Mouse (Mus musculus) stomach, embryonic 16.5 days (tissue): Measurements from ENCODE around the gene 2310039H08Rik. TPM values are rescaled to one million over a fixed set of nuclear protein-coding genes. Genes with fewer than 3 reads are reported as not detected.

Experiments
- ATAC-seq: fragments of 200-750 bp; cut with Nextera tagmentation; 2 replicates; pipeline ENCODE4 v1.8.0; 2017; ENCODE audit warnings: moderate number of reproducible peaks, moderate TSS enrichment; ENCODE audit not compliant: insufficient read depth, low FRiP score
- H3K27ac ChIP-seq: fragments of 300-500 bp; sonication (generic); 2 replicates; pipeline ENCODE4 v1.5.1; 2014; ENCODE audit warnings: low read length
- H3K27me3 ChIP-seq: fragments of 300-500 bp; sonication (generic); 2 replicates; pipeline ENCODE4 v1.6.1; 2014; ENCODE audit warnings: low read length, control low read depth, mixed read lengths; ENCODE audit not compliant: control insufficient read depth, insufficient read depth
- H3K36me3 ChIP-seq: fragments of 300-500 bp; sonication (generic); 2 replicates; pipeline ENCODE4 v1.6.1; 2014; ENCODE audit warnings: low read length; ENCODE audit not compliant: control insufficient read depth, insufficient read depth
- H3K4me1 ChIP-seq: fragments of 300-500 bp; sonication (generic); 2 replicates; pipeline ENCODE4 v1.6.1; 2014; ENCODE audit warnings: low read length, control low read depth, mixed read lengths; ENCODE audit not compliant: control insufficient read depth, insufficient read depth
- H3K4me2 ChIP-seq: fragments of 300-500 bp; sonication (generic); 2 replicates; pipeline ENCODE4 v1.6.1; 2014; ENCODE audit warnings: low read depth, low read length, mixed read lengths
- H3K4me3 ChIP-seq: fragments of 300-500 bp; sonication (generic); replicated peaks from 2 replicates; pipeline ENCODE4 v1.5.1; 2014; ENCODE audit warnings: mild to moderate bottlenecking, low read length
- H3K9ac ChIP-seq: fragments of 300-500 bp; sonication (generic); 2 replicates; pipeline ENCODE4 v1.6.1; 2014; ENCODE audit warnings: low read length
- H3K9me3 ChIP-seq: fragments of 300-500 bp; sonication (generic); replicated peaks from 2 replicates; pipeline ENCODE4 v1.6.1; 2016; ENCODE audit warnings: low read length, control low read depth; ENCODE audit not compliant: control insufficient read depth
- whole genome bisulfite sequencing: fragments of 180-500 bp; shearing (Covaris S2); extraction: QIAGEN DNeasy Blood & Tissue Kit; methylation state at CpG from one replicate; pipeline ENCODE4 v1.1.7; 2014; 5-methylcytosine and 5-hydroxymethylcytosine counted together
- polyA plus RNA-seq: library from polyadenylated mRNA; unstranded; fragments of >200 nt; fragmentation: Nextera tagmentation; extraction: Ambion mirVana; gene quantifications from 2 replicates; pipeline ENCODE4 v1.2.1, GENCODE M21; 2015

2310039H08Rik gene
- 76.2 and 83.8 TPM in 2 replicates for polyA plus RNA-seq

DNA sequence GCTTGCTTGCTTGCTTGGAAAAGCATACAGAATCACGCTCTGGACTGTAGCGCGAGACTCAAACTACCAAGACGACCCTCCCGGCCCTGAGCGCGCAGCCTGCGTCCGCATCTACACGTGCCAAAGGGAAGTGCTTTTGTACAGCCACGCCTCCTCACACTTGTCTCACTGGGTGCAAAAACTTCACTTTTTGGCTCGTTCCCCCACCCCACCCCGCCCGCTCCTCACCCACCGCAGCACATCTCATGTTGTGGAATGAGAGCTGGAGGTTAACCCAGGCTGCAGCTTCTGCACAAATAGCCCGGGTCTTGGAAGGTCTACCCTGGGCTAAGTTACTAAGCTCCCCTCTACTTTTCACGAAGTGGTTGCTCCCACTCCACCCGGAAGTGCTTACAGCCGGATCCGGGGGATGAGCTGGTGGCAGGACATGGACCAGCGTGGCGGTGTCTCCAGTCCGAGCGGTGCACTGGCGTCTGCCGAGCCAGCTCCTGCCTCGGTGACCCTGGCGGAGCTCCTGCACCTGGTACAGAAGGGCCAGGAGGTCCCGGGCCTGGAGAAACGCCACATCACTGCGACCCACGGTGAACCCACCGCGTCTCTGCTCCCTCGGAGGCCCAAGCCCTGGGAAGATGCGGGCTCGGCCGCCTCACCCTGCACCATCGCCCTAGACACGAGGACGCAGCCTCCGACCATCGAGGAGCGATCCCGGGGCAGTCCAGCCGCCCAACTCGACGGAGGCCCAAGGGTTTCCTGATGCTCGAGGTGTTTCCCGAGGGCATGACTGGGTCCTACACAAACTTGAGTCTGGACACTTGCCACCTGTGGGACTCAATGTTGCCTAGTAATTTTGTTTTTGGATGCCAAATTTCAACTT, at the start of gene 2310039H08Rik:
Gene 2310039H08Rik, plus strand, starts transcription at position 232 of the 874 bp plus-strand sequence.
- Histone ChIP-seq H3K27ac (peak within 1 kb of the TSS; percentile 93), H3K4me1 (peaks cover 16% of the 10 kb centered on the region), H3K4me2 (peak within 1 kb of the TSS; percentile 79), H3K36me3 (peaks cover 19% of the 10 kb centered on the region; the same call in 1 of the 2 replicates), H3K27me3 (no peaks in the 10 kb centered on the region), H3K4me3 (peak within 1 kb of the TSS; percentile 92), H3K9ac (peak within 1 kb of the TSS; percentile 88), H3K9me3 (no peaks in the 10 kb centered on the region)
- WGBS: under 1% methylated on average over 50 of the region's 50 CpGs
- ATAC-seq: peak; percentile 89

- 76% methylated on average over 20 of the region's 20 CpGs for WGBS
- ATAC-seq: no peak
- Histone ChIP-seq H3K4me2 (no peak overlapping the region), H3K4me1 (no peaks in the 10 kb centered on the region), H3K36me3 (peaks cover 4% of the 10 kb centered on the region; the same call in 1 of the 2 replicates), H3K9ac (no peak overlapping the region), H3K27me3 (no peaks in the 10 kb centered on the region), H3K4me3 (no peak overlapping the region), H3K27ac (no peak overlapping the region), H3K9me3 (no peaks in the 10 kb centered on the region)
Observed at GRCm38 (mm10) chr17:46724477-46725084, 47.9 kb upstream of the 2310039H08Rik start.

DNA sequence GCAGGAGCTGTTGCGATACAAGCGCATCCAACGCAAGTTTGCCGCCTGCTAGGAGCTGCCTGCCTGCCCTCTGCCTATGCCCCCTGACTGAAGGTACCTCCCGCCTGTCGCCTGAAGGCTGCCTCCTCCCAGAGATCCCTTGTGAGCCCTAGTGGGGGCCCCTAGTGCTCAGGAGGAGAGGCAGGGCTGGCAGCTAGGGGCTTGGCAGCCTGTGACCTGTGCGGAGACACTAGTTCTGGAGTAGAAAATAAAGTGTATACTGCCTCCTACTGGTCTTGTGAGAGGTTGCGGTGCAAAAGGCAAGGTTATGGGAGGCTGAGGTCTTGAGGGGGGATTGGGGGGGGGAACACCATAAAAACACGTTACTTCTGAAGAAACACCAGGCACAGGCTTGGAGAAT, 47.2 kb upstream of the 2310039H08Rik start:
- Histone ChIP-seq H3K4me1 (no peaks in the 10 kb centered on the region), H3K9me3 (no peaks in the 10 kb centered on the region), H3K36me3 (peaks cover 4% of the 10 kb centered on the region; the same call in 1 of the 2 replicates), H3K4me3 (no peak overlapping the region), H3K27me3 (no peaks in the 10 kb centered on the region), H3K4me2 (no peak overlapping the region), H3K27ac (no peak overlapping the region), H3K9ac (peak overlapping the region; percentile 14; the same call in 1 of the 2 replicates)
- ATAC-seq: 0 out of 2 replicates have a peak, but pooled peaks have one; percentile 9
- 57% methylated on average over 9 of the region's 9 CpGs for WGBS

DNA sequence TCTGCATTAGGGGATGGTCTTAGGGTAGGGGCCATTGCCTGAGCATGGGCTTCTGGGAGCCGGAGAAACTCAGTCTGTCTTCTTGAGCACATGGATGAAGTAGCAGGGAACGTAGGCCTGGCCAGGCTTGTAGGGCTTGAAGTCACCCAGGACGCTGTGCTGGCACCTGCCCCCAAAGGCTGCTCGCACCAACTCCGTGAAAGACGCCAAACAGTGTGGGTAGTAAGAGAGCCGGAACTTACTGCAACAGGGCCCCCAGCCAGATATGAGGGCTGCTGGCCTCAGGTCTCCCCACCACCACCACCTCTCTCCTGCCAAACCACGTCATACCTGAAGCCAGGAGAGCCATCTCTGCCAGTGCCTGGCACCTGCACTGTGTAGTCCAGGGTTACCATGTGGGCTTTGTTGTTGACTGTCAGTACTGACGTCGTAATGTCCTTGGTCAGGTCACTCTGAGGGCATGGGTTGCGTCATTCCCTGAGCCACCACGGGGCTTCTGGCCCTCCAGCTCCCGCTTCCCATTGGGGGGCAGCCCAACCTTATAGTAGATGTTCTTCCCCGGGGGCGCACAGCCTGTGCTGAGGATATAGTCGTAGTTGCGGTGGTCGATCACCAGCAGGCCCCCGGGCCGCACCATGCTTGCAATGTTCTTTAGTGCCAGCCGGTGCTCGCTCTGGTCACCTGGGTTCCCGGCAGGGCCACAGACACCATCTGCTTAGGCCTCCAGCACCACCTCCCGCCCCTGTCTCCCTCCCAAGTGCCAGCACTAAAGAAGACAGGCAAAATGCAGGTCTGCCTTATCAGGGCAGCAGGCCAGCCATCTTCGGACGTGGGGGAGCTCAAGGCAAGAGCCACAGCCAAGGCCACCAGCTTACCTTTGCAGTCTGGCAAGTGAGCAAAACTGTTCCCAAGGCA, 46.4 kb upstream of the 2310039H08Rik start:
- WGBS: 91% methylated on average over 26 of the region's 26 CpGs
- peaks cover 4% of the 10 kb centered on the region; the same call in 1 of the 2 replicates for H3K36me3 ChIP-seq
- no peaks in the 10 kb centered on the region for H3K27me3 ChIP-seq
- H3K4me3 ChIP-seq: no peak overlapping the region
- H3K9ac ChIP-seq: no peak overlapping the region
- H3K9me3 ChIP-seq: no peaks in the 10 kb centered on the region
- no peak overlapping the region for H3K27ac ChIP-seq
- no peak overlapping the region for H3K4me2 ChIP-seq
- ATAC-seq: no peak
- no peaks in the 10 kb centered on the region for H3K4me1 ChIP-seq

GRCm38 (mm10) chr17:46727271-46727670, 45.2 kb upstream of the 2310039H08Rik start:
- H3K9ac ChIP-seq: no peak overlapping the region
- H3K27ac ChIP-seq: no peak overlapping the region
- H3K4me1 ChIP-seq: no peaks in the 10 kb centered on the region
- WGBS: 87% methylated on average over 11 of the region's 11 CpGs
- H3K27me3 ChIP-seq: no peaks in the 10 kb centered on the region
- H3K4me3 ChIP-seq: no peak overlapping the region
- ATAC-seq: no peak
- H3K9me3 ChIP-seq: no peaks in the 10 kb centered on the region
- H3K4me2 ChIP-seq: no peak overlapping the region
- H3K36me3 ChIP-seq: peaks cover 2% of the 10 kb centered on the region; the same call in 1 of the 2 replicates

DNA sequence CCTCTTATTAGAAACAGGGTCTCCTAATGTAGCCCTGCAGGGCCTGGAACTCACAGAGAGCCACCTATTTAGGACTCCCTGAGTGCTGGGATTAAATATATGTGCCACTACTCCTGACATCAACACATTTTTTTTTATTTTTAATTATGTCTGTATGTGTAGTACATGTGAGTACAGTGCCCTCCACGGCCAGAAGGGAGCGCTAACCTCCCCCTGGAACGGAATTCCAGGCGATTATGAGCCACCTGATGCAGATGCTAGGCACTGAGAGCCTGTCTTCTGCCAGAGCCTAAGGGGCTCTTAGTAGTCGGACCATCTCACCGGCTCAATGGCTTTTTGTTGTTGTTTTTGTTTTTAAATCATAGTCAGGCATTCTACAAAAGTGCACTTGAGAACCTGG, 44.4 kb upstream of the 2310039H08Rik start:
- Histone ChIP-seq H3K9ac (no peak overlapping the region), H3K4me2 (no peak overlapping the region), H3K27me3 (no peaks in the 10 kb centered on the region), H3K9me3 (no peaks in the 10 kb centered on the region), H3K4me1 (no peaks in the 10 kb centered on the region), H3K27ac (no peak overlapping the region), H3K4me3 (no peak overlapping the region), H3K36me3 (no peaks in the 10 kb centered on the region; the same call in 1 of the 2 replicates)
- no peak for ATAC-seq
- 37% methylated on average over 6 of the region's 6 CpGs for WGBS

- H3K4me3 ChIP-seq: peak overlapping the region; percentile 29
- no peaks in the 10 kb centered on the region for H3K9me3 ChIP-seq
- peak overlapping the region; percentile 20; the same call in 1 of the 2 replicates for H3K9ac ChIP-seq
- no peaks in the 10 kb centered on the region for H3K4me1 ChIP-seq
- peak overlapping the region; percentile 52 for H3K4me2 ChIP-seq
- H3K36me3 ChIP-seq: no peaks in the 10 kb centered on the region; the same call in 1 of the 2 replicates
- WGBS: 45% methylated on average over 11 of the region's 11 CpGs
- no peaks in the 10 kb centered on the region for H3K27me3 ChIP-seq
- ATAC-seq: no peak
- no peak overlapping the region for H3K27ac ChIP-seq
Observed at GRCm38 (mm10) chr17:46728496-46728895, 43.9 kb upstream of the 2310039H08Rik start.

GRCm38 (mm10) chr17:46728904-46729318, 43.5 kb upstream of the 2310039H08Rik start, which contains the start of gene Gnmt:
TSS of gene Gnmt (minus strand) at chr17:46729168.
- H3K4me1 ChIP-seq: no peaks in the 10 kb centered on the region
- no peaks in the 10 kb centered on the region; the same call in 1 of the 2 replicates for H3K36me3 ChIP-seq
- WGBS: 10% methylated on average over 24 of the region's 24 CpGs
- peak; percentile 77 for ATAC-seq
- no peaks in the 10 kb centered on the region for H3K9me3 ChIP-seq
- H3K27ac ChIP-seq: no peak within 1 kb of the TSS
- H3K4me3 ChIP-seq: peak within 1 kb of the TSS; percentile 29
- H3K4me2 ChIP-seq: peak within 1 kb of the TSS; percentile 52
- no peaks in the 10 kb centered on the region for H3K27me3 ChIP-seq
- H3K9ac ChIP-seq: peak within 1 kb of the TSS; percentile 20
